Mouse (Mus musculus): ENCODE measurements around the gene Hic1. TPM values are rescaled to one million over a fixed set of nuclear protein-coding genes. Genes with fewer than 3 reads are reported as not detected.
"Not testable (repeated sequence)": the region's sequence is repeated elsewhere in the genome, so short reads cannot be mapped to it uniquely, and the experiment has no call there.

Hic1 gene
- polyA plus RNA-seq, 1 experiment from 2014 or later = 30.3 TPM

DNA sequence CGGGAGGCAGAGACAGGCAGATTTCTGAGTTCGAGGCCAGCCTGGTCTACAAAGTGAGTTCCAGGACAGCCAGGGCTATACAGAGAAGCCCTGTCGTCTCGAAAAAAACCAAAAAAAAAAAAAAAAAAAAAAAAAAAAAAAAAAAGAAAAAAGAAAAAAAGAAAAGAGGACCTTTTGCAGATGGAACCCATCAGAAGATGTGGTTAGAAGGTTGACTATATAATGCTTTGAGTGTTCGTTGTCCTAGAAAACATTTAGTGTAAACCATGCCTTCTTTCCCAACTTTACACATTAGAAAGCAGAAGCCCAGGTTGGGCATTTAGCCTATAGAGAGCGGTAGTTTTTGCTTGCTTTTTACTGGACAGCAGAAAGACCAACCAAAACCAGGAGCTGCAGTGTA is 5.3 kb upstream of the Hic1 start:
- not testable (repeated sequence) for ATAC-seq (ENCODE audit: insufficient number of reproducible peaks, insufficient read depth, low FRiP score, low TSS enrichment, low read depth)

GRCm38 (mm10) chr11:75173799-75174165 is 4.5 kb upstream of the Hic1 start:
- WGBS = 6% methylated on average over 15 of the region's 15 CpGs
- H3K4me2 ChIP-seq = peak overlapping the region; percentile 84
- peaks cover 53% of the 10 kb centered on the region for H3K4me1 ChIP-seq (replicated peaks)
- H3K9ac ChIP-seq (replicated peaks) = no peak overlapping the region
- no peak overlapping the region for H3K27ac ChIP-seq
- peaks cover 15% of the 10 kb centered on the region for H3K36me3 ChIP-seq
- peak overlapping the region; percentile 73 for H3K4me3 ChIP-seq (replicated peaks)
- H3K27me3 ChIP-seq = peaks cover 57% of the 10 kb centered on the region
- no peak for ATAC-seq (ENCODE audit: insufficient number of reproducible peaks, insufficient read depth, low FRiP score, low TSS enrichment, low read depth)
- H3K9me3 ChIP-seq = no peaks in the 10 kb centered on the region

More for the DNA sequence above, 5.3 kb upstream of the Hic1 start:
- WGBS = 67% methylated on average over 6 of the region's 6 CpGs
- H3K4me1 ChIP-seq (replicated peaks) = peaks cover 52% of the 10 kb centered on the region
- not testable (repeated sequence) for H3K9ac ChIP-seq (replicated peaks); H3K27ac ChIP-seq; H3K4me3 ChIP-seq (replicated peaks); H3K4me2 ChIP-seq; H3K9me3 ChIP-seq
- H3K36me3 ChIP-seq = peaks cover 15% of the 10 kb centered on the region
- H3K27me3 ChIP-seq = peaks cover 49% of the 10 kb centered on the region

DNA sequence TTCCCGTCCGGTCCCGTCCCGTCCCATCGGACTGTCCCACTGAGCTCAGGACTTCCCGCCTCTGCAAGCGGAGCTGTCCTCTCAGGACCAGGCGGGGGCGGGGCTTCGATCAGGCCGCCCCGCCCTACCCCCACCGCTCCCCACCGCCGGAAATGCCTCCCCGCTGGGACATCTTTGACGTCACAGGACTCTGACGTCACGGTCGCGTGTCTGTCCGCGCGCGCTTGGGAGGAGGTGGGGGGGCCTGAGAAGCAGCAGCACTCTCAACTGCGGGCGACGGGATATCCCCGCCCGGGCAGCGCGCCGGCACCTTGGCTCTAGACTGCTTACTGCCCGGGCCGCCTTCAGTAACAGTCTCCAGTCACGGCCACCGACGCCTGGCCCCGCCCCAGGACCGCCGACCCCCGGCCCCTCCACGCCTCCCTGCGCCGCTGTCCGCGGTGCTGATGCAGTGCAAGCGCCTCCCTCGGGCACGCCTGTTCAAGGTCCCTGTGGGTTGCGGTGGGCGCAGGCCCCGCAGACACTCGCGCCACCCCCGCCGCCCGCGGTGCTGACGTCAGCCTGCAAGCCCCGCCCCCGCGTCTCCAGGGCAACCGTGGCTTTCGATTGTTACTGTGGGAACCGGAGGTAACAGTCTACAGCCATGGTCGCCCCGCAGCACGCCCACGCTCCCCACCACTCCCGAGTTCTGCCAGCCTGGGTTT is 3.9 kb upstream of the Hic1 start:
- WGBS = 1% methylated on average over 69 of the region's 71 CpGs
- H3K4me3 ChIP-seq (replicated peaks) = peak overlapping the region; percentile 73
- H3K4me2 ChIP-seq = peak overlapping the region; percentile 84
- H3K36me3 ChIP-seq = peaks cover 15% of the 10 kb centered on the region
- H3K27ac ChIP-seq = no peak overlapping the region
- peak overlapping the region; percentile 40 for H3K9ac ChIP-seq (replicated peaks)
- H3K4me1 ChIP-seq (replicated peaks) = peaks cover 58% of the 10 kb centered on the region
- H3K27me3 ChIP-seq = peaks cover 62% of the 10 kb centered on the region
- H3K9me3 ChIP-seq = no peaks in the 10 kb centered on the region
- peak; percentile 53; the same call in 1 of the 2 replicates for ATAC-seq (ENCODE audit: insufficient number of reproducible peaks, insufficient read depth, low FRiP score, low TSS enrichment, low read depth)

- Histone ChIP-seq H3K4me1 (replicated peaks) (peaks cover 56% of the 10 kb centered on the region), H3K4me2 (peak overlapping the region; percentile 84), H3K9me3 (no peaks in the 10 kb centered on the region), H3K27me3 (peaks cover 70% of the 10 kb centered on the region), H3K36me3 (peaks cover 10% of the 10 kb centered on the region), H3K4me3 (replicated peaks) (peak overlapping the region; percentile 73), H3K27ac (no peak overlapping the region), H3K9ac (replicated peaks) (peak overlapping the region; percentile 40)
- under 1% methylated on average over 74 of the region's 75 CpGs for WGBS
- no peak for ATAC-seq (ENCODE audit: insufficient number of reproducible peaks, insufficient read depth, low FRiP score, low TSS enrichment, low read depth)
Measured at GRCm38 (mm10) chr11:75172151-75173094, 3.1 kb upstream of the Hic1 start.

DNA sequence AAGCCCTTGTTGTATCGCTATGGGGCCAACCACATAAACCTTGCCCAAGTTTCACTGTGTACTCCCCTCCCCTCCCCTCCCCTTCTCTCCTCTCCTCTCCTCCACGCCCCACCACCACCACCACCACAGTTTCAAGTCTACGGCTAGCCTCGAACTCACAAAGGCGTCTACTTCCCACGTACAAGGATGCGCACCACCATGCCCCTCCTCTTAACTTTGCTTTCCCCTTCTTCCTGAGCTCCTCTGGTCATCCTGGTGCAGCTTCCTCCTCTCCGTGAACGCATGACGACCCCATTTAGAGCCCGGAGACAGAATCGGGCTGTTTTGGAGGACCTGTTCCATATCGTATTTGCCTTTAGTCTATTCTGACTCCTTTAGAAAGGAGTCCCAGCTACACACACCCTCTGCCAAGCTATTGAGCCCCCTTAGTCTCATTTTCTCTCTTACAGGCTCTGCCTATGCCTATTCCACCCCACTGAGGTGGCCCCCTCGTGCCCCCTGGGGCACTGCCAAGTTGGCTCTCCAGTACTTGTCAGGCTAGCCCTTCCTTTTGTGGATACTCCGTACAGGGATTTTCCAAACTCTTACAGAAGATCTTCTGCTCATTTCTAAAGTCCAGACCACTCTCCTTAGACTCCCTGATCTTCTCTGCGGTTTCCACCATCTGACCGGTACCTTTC is 2.0 kb upstream of the Hic1 start:
- whole genome bisulfite sequencing = 10% methylated on average over 17 of the region's 17 CpGs
- peaks cover 67% of the 10 kb centered on the region for H3K4me1 ChIP-seq (replicated peaks)
- H3K27me3 ChIP-seq = peaks cover 81% of the 10 kb centered on the region
- H3K27ac ChIP-seq = no peak overlapping the region
- ATAC-seq (ENCODE audit: insufficient number of reproducible peaks, insufficient read depth, low FRiP score, low TSS enrichment, low read depth) = no peak
- H3K4me2 ChIP-seq = peak overlapping the region; percentile 91
- peaks cover 11% of the 10 kb centered on the region; the same call in 1 of the 2 replicates for H3K36me3 ChIP-seq
- no peak overlapping the region for H3K9ac ChIP-seq (replicated peaks)
- no peaks in the 10 kb centered on the region for H3K9me3 ChIP-seq
- H3K4me3 ChIP-seq (replicated peaks) = peak overlapping the region; percentile 73

GRCm38 (mm10) chr11:75170136-75170751 is 925 bp upstream of the Hic1 start:
- ATAC-seq (ENCODE audit: insufficient number of reproducible peaks, insufficient read depth, low FRiP score, low TSS enrichment, low read depth) = peak; percentile 49
- Histone ChIP-seq H3K4me3 (replicated peaks) (peak overlapping the region; percentile 73), H3K4me2 (peak overlapping the region; percentile 91), H3K9me3 (no peaks in the 10 kb centered on the region), H3K36me3 (peaks cover 21% of the 10 kb centered on the region), H3K9ac (replicated peaks) (peak overlapping the region; percentile 31; the same call in 1 of the 2 replicates), H3K27me3 (peaks cover 89% of the 10 kb centered on the region), H3K27ac (no peak overlapping the region), H3K4me1 (replicated peaks) (peaks cover 76% of the 10 kb centered on the region)
- under 1% methylated on average over 38 of the region's 38 CpGs for WGBS

DNA sequence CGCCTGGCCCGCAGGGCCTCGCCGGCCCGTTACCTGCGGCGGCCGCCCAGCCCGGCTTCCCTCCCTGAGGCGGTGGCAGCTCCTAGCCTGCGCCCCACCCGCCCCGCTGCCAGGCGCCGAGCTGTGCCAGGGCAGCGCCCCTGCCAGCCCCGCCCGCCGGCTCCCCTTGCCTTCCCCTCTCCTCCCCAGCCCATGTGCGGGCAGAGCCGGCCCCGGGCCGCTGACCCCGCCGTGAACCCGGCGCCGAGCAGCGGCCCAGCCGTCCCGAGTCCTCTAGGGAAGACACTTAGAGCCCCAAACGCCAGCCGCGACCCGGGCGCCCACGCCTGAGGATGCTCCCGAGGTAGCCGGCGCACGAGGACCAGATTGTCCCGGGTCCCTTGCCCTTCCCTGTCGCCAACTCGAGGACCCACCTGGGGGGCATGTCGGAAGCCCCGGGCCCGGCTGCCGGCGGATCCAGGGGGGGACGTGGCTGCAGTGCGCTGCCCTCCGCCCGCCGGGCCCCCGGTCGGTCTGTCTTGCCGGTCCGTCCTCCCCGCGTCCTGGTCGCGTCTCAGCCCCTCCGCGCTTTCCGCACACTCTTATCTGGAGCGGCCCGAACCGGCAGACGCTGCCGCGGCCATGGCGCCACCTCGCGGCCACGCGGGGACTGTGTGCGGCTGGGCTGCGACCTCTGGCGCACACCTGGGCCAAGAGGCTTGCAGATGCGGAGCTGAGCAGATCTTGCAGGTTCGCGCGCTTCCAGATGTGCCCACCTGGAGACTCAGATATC is 543 bp downstream of the Hic1 start:
- under 1% methylated on average over 83 of the region's 83 CpGs for WGBS
- peak; percentile 35 for ATAC-seq (ENCODE audit: insufficient number of reproducible peaks, insufficient read depth, low FRiP score, low TSS enrichment, low read depth)
- H3K27me3 ChIP-seq = peaks cover 99% of the 10 kb centered on the region
- H3K9ac ChIP-seq (replicated peaks) = peak overlapping the region; percentile 82
- H3K36me3 ChIP-seq = peaks cover 36% of the 10 kb centered on the region
- H3K4me3 ChIP-seq (replicated peaks) = peak overlapping the region; percentile 73
- H3K27ac ChIP-seq = peak overlapping the region; percentile 88
- H3K4me1 ChIP-seq (replicated peaks) = peaks cover 79% of the 10 kb centered on the region
- H3K9me3 ChIP-seq = no peaks in the 10 kb centered on the region
- H3K4me2 ChIP-seq = peak overlapping the region; percentile 91

- 3% methylated on average over 55 of the region's 63 CpGs for WGBS
- peak overlapping the region; percentile 82 for H3K9ac ChIP-seq (replicated peaks)
- H3K36me3 ChIP-seq = peaks cover 45% of the 10 kb centered on the region
- H3K9me3 ChIP-seq = no peaks in the 10 kb centered on the region
- peaks cover 100% of the 10 kb centered on the region for H3K27me3 ChIP-seq
- H3K4me2 ChIP-seq = peak overlapping the region; percentile 91
- H3K27ac ChIP-seq = peak overlapping the region; percentile 88
- peak overlapping the region; percentile 73 for H3K4me3 ChIP-seq (replicated peaks)
- ATAC-seq (ENCODE audit: insufficient number of reproducible peaks, insufficient read depth, low FRiP score, low TSS enrichment, low read depth) = no peak
- H3K4me1 ChIP-seq (replicated peaks) = peaks cover 78% of the 10 kb centered on the region
Measured at GRCm38 (mm10) chr11:75167643-75168589, 1.4 kb downstream of the Hic1 start.

DNA sequence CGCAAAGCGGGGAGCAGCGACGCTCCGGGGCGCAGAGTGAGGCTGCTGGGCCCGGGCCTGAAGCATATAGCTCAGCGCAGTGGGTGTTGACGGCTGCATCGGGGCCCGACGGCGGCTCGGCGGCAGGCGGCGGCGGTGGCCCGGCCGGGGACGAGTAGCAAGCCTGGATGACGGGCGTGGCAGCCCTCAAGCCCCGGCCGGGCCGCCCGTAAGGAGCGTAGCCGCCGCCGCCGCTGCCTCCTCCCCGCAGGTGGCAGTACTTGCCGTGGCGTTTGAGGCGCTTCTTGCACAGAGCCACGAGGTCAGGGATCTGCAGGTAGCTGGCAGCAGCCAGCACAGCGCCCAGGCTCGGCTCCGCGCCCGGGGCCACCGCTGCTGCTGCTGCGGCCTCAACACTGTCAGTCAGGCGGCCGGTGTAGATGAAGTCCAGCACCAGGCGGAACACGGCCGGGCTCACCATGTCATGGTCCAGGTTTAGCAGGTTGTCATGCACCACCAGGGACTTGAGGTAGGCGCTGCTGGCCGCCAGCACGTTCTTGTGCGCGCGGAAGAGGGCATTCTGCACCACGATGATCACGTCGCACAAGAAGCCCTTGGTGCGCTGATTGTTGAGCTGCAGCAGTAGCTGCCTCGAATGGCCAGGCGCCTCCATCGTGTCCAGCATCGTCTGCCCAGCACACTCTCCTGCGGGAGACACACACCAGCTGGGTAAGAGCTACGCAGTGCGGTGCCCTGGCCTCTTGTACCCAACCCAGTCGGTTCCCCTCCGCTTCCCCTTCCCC is 2.3 kb downstream of the Hic1 start:
- WGBS = 3% methylated on average over 68 of the region's 68 CpGs
- ATAC-seq (ENCODE audit: insufficient number of reproducible peaks, insufficient read depth, low FRiP score, low TSS enrichment, low read depth) = no peak
- peaks cover 93% of the 10 kb centered on the region for H3K27me3 ChIP-seq
- no peaks in the 10 kb centered on the region for H3K9me3 ChIP-seq
- H3K36me3 ChIP-seq = peaks cover 53% of the 10 kb centered on the region
- peaks cover 71% of the 10 kb centered on the region for H3K4me1 ChIP-seq (replicated peaks)
- H3K4me2 ChIP-seq = peak overlapping the region; percentile 91
- H3K27ac ChIP-seq = peak overlapping the region; percentile 88
- H3K4me3 ChIP-seq (replicated peaks) = peak overlapping the region; percentile 73
- peak overlapping the region; percentile 82 for H3K9ac ChIP-seq (replicated peaks)

Data from limb, embryonic 12.5 days (tissue).